Mouse (Mus musculus): Measurements from ENCODE around the gene Tgm1.

- TF ChIP-seq POLR2A (IDR thresholded peaks at IDR 0.05; ENCODE audit: borderline replicate concordance, control insufficient read depth, low read depth, low read length): no peak
- no peak for TF ChIP-seq CTCF (IDR thresholded peaks at IDR 0.05; ENCODE audit: control insufficient read depth, insufficient read depth, low read length)
Measured at GRCm38 (mm10) chr14:55714893-55715292, 1.2 kb upstream of the Tgm1 start.

Data from bone marrow, adult 2 months (tissue).